Mouse (Mus musculus): ENCODE measurements around the gene Olig3.

- TF ChIP-seq GATA1 (IDR thresholded peaks at IDR 0.05; ENCODE audit: low read length) (no peak), TAL1 (IDR thresholded peaks at IDR 0.05; ENCODE audit: low read length) (no peak)
These were observed at the start of gene Olig3 for GRCm38 (mm10) chr10:19356071-19356583.

Measured in erythroblast, embryonic 14.5 days (primary cell).